8 mouse cellular contexts compared by ENCODE assay signal in genomic region chr16:8406708-8407107, GRCm38 (mm10). TPM values are rescaled to one million over a fixed set of nuclear protein-coding genes. Genes with fewer than 3 reads are reported as not detected.
DNase-seq lines count a peak whose midpoint lies in the region; ATAC-seq and TF ChIP-seq lines count a peak whose summit lies in the region.

No protein-coding gene starts in this region.

- WGBS in forebrain, embryonic 12.5 days = 2% methylated on average over 6 of the region's 6 CpGs
- WGBS in intestine, embryonic 14.5 days = under 1% methylated on average over 6 of the region's 6 CpGs
- under 1% methylated on average over 6 of the region's 6 CpGs for WGBS in limb, embryonic 14.5 days
- 0% methylated on average over 6 of the region's 6 CpGs for WGBS in stomach, postnatal 0 days

- TF ChIP-seq CTCF in brain, embryonic 14.5 days (IDR thresholded peaks at IDR 0.05; ENCODE audit: borderline replicate concordance, extremely low read depth, insufficient read depth, insufficient read length) = peak; percentile 79
- peak; percentile 90 for TF ChIP-seq CTCF in stomach, postnatal 0 days (IDR thresholded peaks at IDR 0.05; ENCODE audit: low read depth)

- peaks cover 39% of the 10 kb centered on the region for H3K27me3 ChIP-seq in forebrain, embryonic 12.5 days
- 0 out of 2 replicates have a peak, but pooled peaks cover 4% of the 10 kb centered on the region for H3K27me3 ChIP-seq in intestine, embryonic 14.5 days (replicated peaks; ENCODE audit: control insufficient read depth, insufficient read depth, low read length)
- H3K27me3 ChIP-seq in limb, embryonic 14.5 days (ENCODE audit: control insufficient read depth, insufficient read depth, low read length) = no peaks in the 10 kb centered on the region
- H3K27me3 ChIP-seq in stomach, postnatal 0 days (ENCODE audit: control insufficient read depth, insufficient read depth, low read length) = no peaks in the 10 kb centered on the region

- no peaks in the 10 kb centered on the region for H3K36me3 ChIP-seq in forebrain, embryonic 12.5 days (replicated peaks)
- no peaks in the 10 kb centered on the region for H3K36me3 ChIP-seq in intestine, embryonic 14.5 days (ENCODE audit: control insufficient read depth, insufficient read depth, low read length)
- H3K36me3 ChIP-seq in limb, embryonic 14.5 days (ENCODE audit: control insufficient read depth, insufficient read depth, low read length) = no peaks in the 10 kb centered on the region
- H3K36me3 ChIP-seq in stomach, postnatal 0 days (ENCODE audit: control insufficient read depth, insufficient read depth, low read length) = no peaks in the 10 kb centered on the region

- H3K27ac ChIP-seq in forebrain, embryonic 12.5 days = no peak overlapping the region
- H3K27ac ChIP-seq in intestine, embryonic 14.5 days (ENCODE audit: low read depth) = no peak overlapping the region
- H3K27ac ChIP-seq in limb, embryonic 14.5 days (replicated peaks; ENCODE audit: low read depth, low read length) = no peak overlapping the region
- H3K27ac ChIP-seq in stomach, postnatal 0 days (replicated peaks) = no peak overlapping the region

- no peak for TF ChIP-seq POLR2A in brain, embryonic 14.5 days (IDR thresholded peaks at IDR 0.05; ENCODE audit: borderline replicate concordance, extremely low read depth, insufficient read depth, insufficient read length, poor library complexity, severe bottlenecking)
- TF ChIP-seq POLR2A in limb, embryonic 14.5 days (IDR thresholded peaks at IDR 0.05; ENCODE audit: borderline replicate concordance, extremely low read depth, insufficient read depth, insufficient read length) = no peak

- no peak overlapping the region for H3K9ac ChIP-seq in forebrain, embryonic 12.5 days
- no peak overlapping the region for H3K9ac ChIP-seq in intestine, embryonic 14.5 days (ENCODE audit: low read length)
- no peak overlapping the region for H3K9ac ChIP-seq in limb, embryonic 14.5 days (ENCODE audit: low read depth, low read length, severe bottlenecking)
- H3K9ac ChIP-seq in stomach, postnatal 0 days (ENCODE audit: low read length) = no peak overlapping the region

- H3K9me3 ChIP-seq in forebrain, embryonic 12.5 days = no peaks in the 10 kb centered on the region
- no peaks in the 10 kb centered on the region for H3K9me3 ChIP-seq in intestine, embryonic 14.5 days (ENCODE audit: control insufficient read depth, low read length)
- H3K9me3 ChIP-seq in limb, embryonic 14.5 days (ENCODE audit: control insufficient read depth, low read length) = no peaks in the 10 kb centered on the region
- H3K9me3 ChIP-seq in stomach, postnatal 0 days (ENCODE audit: control insufficient read depth, low read length) = no peaks in the 10 kb centered on the region

- peak; percentile 45; the same call in 1 of the 2 replicates for ATAC-seq in forebrain, embryonic 12.5 days (ENCODE audit: low FRiP score)
- 0 out of 2 replicates have a peak, but pooled peaks have one; percentile 45 for ATAC-seq in intestine, embryonic 14.5 days (replicated peaks; ENCODE audit: low FRiP score, low TSS enrichment, low read depth)
- peak; percentile 24; the same call in 1 of the 2 replicates for ATAC-seq in limb, embryonic 14.5 days (ENCODE audit: low FRiP score, low read depth)
- ATAC-seq in stomach, postnatal 0 days (ENCODE audit: low FRiP score, low TSS enrichment) = peak; percentile 61

- H3K4me1 ChIP-seq in forebrain, embryonic 12.5 days = peaks cover 3% of the 10 kb centered on the region
- no peaks in the 10 kb centered on the region for H3K4me1 ChIP-seq in intestine, embryonic 14.5 days (replicated peaks; ENCODE audit: control insufficient read depth, insufficient read depth, low read length)
- no peaks in the 10 kb centered on the region for H3K4me1 ChIP-seq in limb, embryonic 14.5 days (ENCODE audit: control insufficient read depth, insufficient read depth, low read length)
- H3K4me1 ChIP-seq in stomach, postnatal 0 days (replicated peaks; ENCODE audit: control insufficient read depth, insufficient read depth) = no peaks in the 10 kb centered on the region

- no peak overlapping the region for H3K4me3 ChIP-seq in forebrain, embryonic 12.5 days (replicated peaks)
- no peak overlapping the region for H3K4me3 ChIP-seq in intestine, embryonic 14.5 days (ENCODE audit: low read depth, low read length)
- no peak overlapping the region for H3K4me3 ChIP-seq in limb, embryonic 14.5 days (replicated peaks; ENCODE audit: low read length)
- H3K4me3 ChIP-seq in stomach, postnatal 0 days (ENCODE audit: low read depth, low read length) = no peak overlapping the region

- DNase-seq in ovary, postnatal 14 days (ENCODE audit: low spot score) = peak; percentile 52
- DNase-seq in ovary, adult 18-20 months (ENCODE audit: low spot score) = no peak
- peak; percentile 93 for DNase-seq in brain, embryonic 14.5 days (ENCODE audit: low read depth)
- DNase-seq in intestine, embryonic 14.5 days (ENCODE audit: low spot score) = peak; percentile 87
- peak; percentile 92 for DNase-seq in limb, embryonic 14.5 days (ENCODE audit: low spot score)
- DNase-seq in naive thymus-derived CD4-positive, alpha-beta T cell, adult 2 months (ENCODE audit: low read depth) = peak; percentile 86
- DNase-seq in stomach, postnatal 0 days (ENCODE audit: low spot score) = peak; percentile 74

- H3K4me2 ChIP-seq in forebrain, embryonic 12.5 days = no peak overlapping the region
- no peak overlapping the region for H3K4me2 ChIP-seq in intestine, embryonic 14.5 days (ENCODE audit: low read length)
- H3K4me2 ChIP-seq in limb, embryonic 14.5 days (replicated peaks; ENCODE audit: low read depth, low read length, severe bottlenecking) = no peak overlapping the region
- no peak overlapping the region for H3K4me2 ChIP-seq in stomach, postnatal 0 days (replicated peaks; ENCODE audit: low read depth)

- TF ChIP-seq EP300 in stomach, postnatal 0 days (optimal IDR thresholded peaks at IDR 0.05) = no peak

RNA-seq across cellular contexts. Expression of gene Tmem114, which starts 18.2 kb away (rescaled TPM):
- polyA plus RNA-seq in brain, embryonic 14.5 days (2012; rRNA removed) = 0.09 and 0.25 TPM in 2 replicates
- polyA plus RNA-seq in forebrain, embryonic 12.5 days (2016; fragmentation: Nextera tagmentation; extraction: Ambion mirVana) = not detected in 2 replicates
- polyA plus RNA-seq in intestine, embryonic 14.5 days (2014; fragmentation: Nextera tagmentation; extraction: Ambion mirVana) = 0.12 TPM in 1 of 2 replicates, not detected in the other
- polyA plus RNA-seq in limb, embryonic 14.5 days (2012; rRNA removed) = 0.15 and 0.47 TPM in 2 replicates
- not detected in 2 replicates for polyA plus RNA-seq in limb, embryonic 14.5 days (2014; fragmentation: Nextera tagmentation; extraction: Ambion mirVana)
- 0.18 TPM in 1 of 2 replicates, not detected in the other for polyA plus RNA-seq in stomach, postnatal 0 days (2015; fragmentation: Nextera tagmentation; extraction: Ambion mirVana)
